Comparison of ENCODE assay signal across 8 mouse cellular contexts in genomic region chr11:60954255-60955104, GRCm38 (mm10). TPM values are rescaled to one million over a fixed set of nuclear protein-coding genes. Genes with fewer than 3 reads are reported as not detected.
DNase-seq lines count a peak whose midpoint lies in the region; ATAC-seq lines count a peak whose summit lies in the region.
"Had no signal": no experiment of that assay in that cellular context is flagged by ENCODE, and none has a peak within 500 bp of the region (broad histone marks: within the 10 kb centered on the region; RNA-seq: fewer than 3 reads in every experiment).

No protein-coding gene starts in this region.

- peak overlapping the region; percentile 16; the same call in 1 of the 2 replicates for H3K27ac ChIP-seq in heart, embryonic 13.5 days (replicated peaks)
- H3K27ac ChIP-seq in embryonic facial prominence, embryonic 14.5 days (replicated peaks; ENCODE audit: low read depth, low read length): no peak overlapping the region
- H3K27ac ChIP-seq: macrophage had no signal

- H3K27me3 ChIP-seq in heart, embryonic 13.5 days (replicated peaks): no peaks in the 10 kb centered on the region
- no peaks in the 10 kb centered on the region for H3K27me3 ChIP-seq in embryonic facial prominence, embryonic 14.5 days (replicated peaks; ENCODE audit: control insufficient read depth, insufficient read depth, low read length)

- intact Hi-C loops in heart, postnatal 10 days (cut with DNase I): loop anchor here (1.0 kb wide), 2 partner anchors 89 to 137 kb away; no protein-coding TSS in a partner anchor

- H3K4me3 ChIP-seq in heart, embryonic 13.5 days: no peak overlapping the region
- H3K4me3 ChIP-seq in embryonic facial prominence, embryonic 14.5 days (ENCODE audit: low read depth, low read length): no peak overlapping the region

- H3K9me3 ChIP-seq in heart, embryonic 13.5 days: no peaks in the 10 kb centered on the region
- no peaks in the 10 kb centered on the region for H3K9me3 ChIP-seq in embryonic facial prominence, embryonic 14.5 days (ENCODE audit: control insufficient read depth, low read length)

- 58% methylated on average over 10 of the region's 10 CpGs for WGBS in heart, embryonic 13.5 days
- 75% methylated on average over 10 of the region's 10 CpGs for WGBS in embryonic facial prominence, embryonic 14.5 days

- peak overlapping the region; percentile 42 for H3K4me2 ChIP-seq in heart, embryonic 13.5 days
- peak overlapping the region; percentile 36 for H3K4me2 ChIP-seq in embryonic facial prominence, embryonic 14.5 days (ENCODE audit: low read depth, low read length)

- peaks cover 36% of the 10 kb centered on the region for H3K36me3 ChIP-seq in heart, embryonic 13.5 days
- peaks cover 19% of the 10 kb centered on the region for H3K36me3 ChIP-seq in embryonic facial prominence, embryonic 14.5 days (ENCODE audit: control insufficient read depth, insufficient read depth, low read length)

- H3K9ac ChIP-seq in heart, embryonic 13.5 days: peak overlapping the region; percentile 34; the same call in 1 of the 2 replicates
- H3K9ac ChIP-seq in embryonic facial prominence, embryonic 14.5 days (ENCODE audit: low read depth, low read length): peak overlapping the region; percentile 45

- no peak for DNase-seq in heart, postnatal 10 days
- peak; percentile 49 for DNase-seq in brain, adult 2 months (ENCODE audit: low read depth, low spot score)
- no peak for DNase-seq in embryonic facial prominence, embryonic 14.5 days (ENCODE audit: low spot score)
- no peak for DNase-seq in right cerebral cortex, postnatal 36 days (ENCODE audit: low spot score in 2 of 2)
- no peak for DNase-seq in kidney, adult 8-10 months

- no peak for ATAC-seq in heart, embryonic 13.5 days (ENCODE audit: extremely low read depth, insufficient number of reproducible peaks, low FRiP score, low TSS enrichment)
- 0 out of 2 replicates have a peak, but pooled peaks have one; percentile 2 for ATAC-seq in embryonic facial prominence, embryonic 14.5 days (ENCODE audit: low read depth)
- 0 out of 2 replicates have a peak, but pooled peaks have one; percentile 2 for ATAC-seq in megakaryocyte-erythroid progenitor cell, adult 5-6 weeks (replicated peaks; ENCODE audit: low FRiP score, low TSS enrichment, poor library complexity, severe bottlenecking)

- peaks cover 16% of the 10 kb centered on the region for H3K4me1 ChIP-seq in heart, embryonic 13.5 days
- no peaks in the 10 kb centered on the region for H3K4me1 ChIP-seq in embryonic facial prominence, embryonic 14.5 days (ENCODE audit: control insufficient read depth, insufficient read depth, low read length)

RNA-seq across cellular contexts. Expression of gene Map2k3, which starts 22.6 kb away (rescaled TPM):
- polyA plus RNA-seq in heart, embryonic 13.5 days (2015; fragmentation: Nextera tagmentation; extraction: Ambion mirVana): 73.6 and 78.1 TPM in 2 replicates
- 10 to 100 TPM; 56.2 to 57.1 TPM for total RNA-seq in heart, postnatal 10 days (2021)
- polyA plus RNA-seq in embryonic facial prominence, embryonic 14.5 days (2014; fragmentation: Nextera tagmentation; extraction: Ambion mirVana): 76.1 and 78.6 TPM in 2 replicates
- total RNA-seq in megakaryocyte-erythroid progenitor cell, adult 5-6 weeks (2014; fragmentation: Nextera tagmentation): 46.0 and 52.1 TPM in 2 replicates
- total RNA-seq in megakaryocyte-erythroid progenitor cell, adult 5-6 weeks (2017): 13.5 and 19.1 TPM in 2 replicates

RNA-seq across cellular contexts. Expression of gene Natd1, which starts 39.9 kb away (rescaled TPM):
- polyA plus RNA-seq in heart, embryonic 13.5 days (2015; fragmentation: Nextera tagmentation; extraction: Ambion mirVana): 19.8 and 23.4 TPM in 2 replicates
- 10 to 100 TPM; 18.1 to 24.2 TPM for total RNA-seq in heart, postnatal 10 days (2021)
- 18.8 and 19.4 TPM in 2 replicates for polyA plus RNA-seq in embryonic facial prominence, embryonic 14.5 days (2014; fragmentation: Nextera tagmentation; extraction: Ambion mirVana)
- total RNA-seq in megakaryocyte-erythroid progenitor cell, adult 5-6 weeks (2014; fragmentation: Nextera tagmentation): 5.8 and 9.2 TPM in 2 replicates
- 1.4 and 2.2 TPM in 2 replicates for total RNA-seq in megakaryocyte-erythroid progenitor cell, adult 5-6 weeks (2017)
